Mouse (Mus musculus) MEL (cell line): ENCODE results near the gene Nfkbie.

Experiments used
- CTCF ChIP-seq, 3 experiments: IDR thresholded peaks in 2 of 3; conservative IDR thresholded peaks in 1 of 3; 2 replicates each; pipeline ENCODE4 v1.5.1; 2011 to 2012; ENCODE audit warnings: low read length in 3 of 3, low read depth in 2 of 3, mild to moderate bottlenecking in 2 of 3, improper control_type of control experiment in 1 of 3, inconsistent platforms in 1 of 3, mixed read lengths in 1 of 3, moderate library complexity in 1 of 3; ENCODE audit not compliant: control insufficient read depth in 1 of 3, insufficient read depth in 1 of 3, poor library complexity in 1 of 3, severe bottlenecking in 1 of 3
- ELF1 ChIP-seq: IDR thresholded peaks from 2 replicates; pipeline ENCODE4 v1.6.1; 2014; ENCODE audit warnings: low read depth, mild to moderate bottlenecking, inconsistent platforms, low read length, improper control_type of control experiment, moderate library complexity
- EP300 ChIP-seq, 2 experiments: IDR thresholded peaks; 2 replicates each; pipeline ENCODE4 v1.6.1; 2011; ENCODE audit warnings: improper control_type of control experiment in 2 of 2, low read length in 2 of 2, low read depth in 1 of 2, mild to moderate bottlenecking in 1 of 2
- ETS1 ChIP-seq: IDR thresholded peaks from 2 replicates; pipeline ENCODE4 v1.6.1; 2012; ENCODE audit warnings: low read depth, mild to moderate bottlenecking, inconsistent platforms, low read length, improper control_type of control experiment, moderate library complexity
- GABPA ChIP-seq: IDR thresholded peaks from 2 replicates; pipeline ENCODE4 v1.6.1; 2012; ENCODE audit warnings: low read depth, mild to moderate bottlenecking, inconsistent platforms, low read length, improper control_type of control experiment, moderate library complexity
- GATA1 ChIP-seq: IDR thresholded peaks from 2 replicates; pipeline ENCODE4 v1.6.1; 2011; ENCODE audit warnings: low read depth, low read length, improper control_type of control experiment
- HCFC1 ChIP-seq: IDR thresholded peaks from 2 replicates; pipeline ENCODE4 v1.6.1; 2012; ENCODE audit warnings: low read depth, mild to moderate bottlenecking, inconsistent platforms, low read length, improper control_type of control experiment, moderate library complexity
- MXI1 ChIP-seq: IDR thresholded peaks from 2 replicates; pipeline ENCODE4 v1.6.1; 2011; ENCODE audit warnings: mild to moderate bottlenecking, low read depth, low read length, improper control_type of control experiment
- NRF1 ChIP-seq: IDR thresholded peaks from 2 replicates; pipeline ENCODE4 v1.6.1; 2014; ENCODE audit warnings: low read depth, mild to moderate bottlenecking, inconsistent platforms, low read length, improper control_type of control experiment, moderate library complexity; ENCODE audit not compliant: poor library complexity, insufficient read depth, severe bottlenecking
- POLR2A ChIP-seq, 2 experiments: IDR thresholded peaks; 2 replicates each; pipeline ENCODE4 v1.6.1; 2011 to 2012; ENCODE audit warnings: low read length in 2 of 2, mild to moderate bottlenecking in 2 of 2, control low read depth in 1 of 2, improper control_type of control experiment in 1 of 2, low read depth in 1 of 2, moderate library complexity in 1 of 2; ENCODE audit not compliant: control insufficient read depth in 1 of 2, insufficient read depth in 1 of 2, poor library complexity in 1 of 2
- TAL1 ChIP-seq: IDR thresholded peaks from 2 replicates; pipeline ENCODE4 v1.6.1; 2012; ENCODE audit warnings: mild to moderate bottlenecking, inconsistent platforms, low read length, moderate library complexity, mixed read lengths
- USF2 ChIP-seq, 2 experiments: IDR thresholded peaks; 2 replicates each; pipeline ENCODE4 v1.6.1; 2011 to 2012; ENCODE audit warnings: improper control_type of control experiment in 2 of 2, low read length in 2 of 2, borderline replicate concordance in 1 of 2, inconsistent platforms in 1 of 2, low read depth in 1 of 2, mild to moderate bottlenecking in 1 of 2; ENCODE audit not compliant: insufficient read depth in 1 of 2
- ZKSCAN1 ChIP-seq: IDR thresholded peaks from 2 replicates; pipeline ENCODE4 v1.6.1; 2012; ENCODE audit warnings: low read depth, mild to moderate bottlenecking, inconsistent platforms, low read length, improper control_type of control experiment, moderate library complexity

- no peak for TF ChIP-seq MXI1
- no peak for TF ChIP-seq HCFC1
- TF ChIP-seq EP300 (IDR thresholded peaks at IDR 0.05; ENCODE audit: low read depth in 1 of 2, low read length in 2 of 2), result no peak
- no peak for TF ChIP-seq TAL1
- TF ChIP-seq CTCF (IDR thresholded peaks at IDR 0.05 in 2 of 3, conservative IDR thresholded peaks at IDR 0.05 in 1 of 3; ENCODE audit: control insufficient read depth in 1 of 3, insufficient read depth in 1 of 3, low read depth in 2 of 3, low read length in 3 of 3, poor library complexity in 1 of 3, severe bottlenecking in 1 of 3), result no peak
- TF ChIP-seq POLR2A (IDR thresholded peaks at IDR 0.05; ENCODE audit: control insufficient read depth in 1 of 2, insufficient read depth in 1 of 2, low read depth in 1 of 2, low read length in 2 of 2, poor library complexity in 1 of 2), result no peak
- TF ChIP-seq GATA1, result no peak
- no peak for TF ChIP-seq ETS1
- no peak for TF ChIP-seq USF2 (IDR thresholded peaks at IDR 0.05; ENCODE audit: borderline replicate concordance in 1 of 2, insufficient read depth in 1 of 2, low read depth in 1 of 2, low read length in 2 of 2)
- TF ChIP-seq ELF1, result no peak
- TF ChIP-seq ZKSCAN1, result no peak
- no peak for TF ChIP-seq GABPA
- no peak for TF ChIP-seq NRF1
Observed at GRCm38 (mm10) chr17:45505941-45506465, 49.5 kb upstream of the Nfkbie start.
